Mouse (Mus musculus) layer of hippocampus, postnatal 10 days (tissue): ENCODE measurements at regions not wholly inside any gene's neighbourhood (a gene's known extent, or its start where the extent isn't known, plus 50 kb on each side); places are given as distances from the start of the nearest gene placed in this dataset.
A peak's percentile ranks its signal among the peaks of the same experiment; 100 is the strongest.

Source experiments
- DNase-seq, 2 experiments: peaks; one replicate each; pipeline ENCODE4 v3.0.0; 2021; ENCODE audit warnings: low spot score in 2 of 2

DNA sequence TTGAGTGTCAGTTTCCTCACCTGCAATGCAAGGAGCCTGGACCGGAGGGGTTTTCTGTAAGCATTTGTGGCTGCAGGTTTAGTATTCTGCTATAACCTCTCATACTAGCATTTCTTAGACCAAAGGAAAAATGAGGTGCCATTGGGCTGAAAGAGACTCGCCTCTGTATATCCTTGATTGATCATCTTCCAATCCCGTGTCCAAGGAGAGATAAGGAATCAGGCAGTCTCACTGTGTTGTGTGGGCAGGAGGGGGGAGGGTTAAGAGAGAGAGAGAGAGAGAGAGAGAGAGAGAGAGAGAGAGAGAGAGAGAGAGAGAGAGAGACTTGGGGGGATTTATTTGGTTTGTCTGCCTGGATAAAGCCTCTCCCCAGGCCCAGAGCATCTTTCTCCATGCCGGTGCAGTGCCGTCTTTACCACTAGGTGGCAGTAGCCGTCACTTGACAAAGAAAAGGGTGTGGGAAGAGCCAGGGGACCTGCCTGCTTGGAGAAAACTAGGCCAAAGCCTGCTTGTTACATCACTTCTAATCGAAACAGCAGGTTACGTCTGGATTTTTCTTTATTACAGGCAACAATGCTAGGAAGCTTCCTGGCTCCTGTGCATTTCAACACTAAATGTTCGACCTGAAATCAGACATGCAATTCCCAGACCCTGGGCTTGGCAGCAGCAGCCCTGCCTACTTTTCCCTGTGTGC, 56.1 kb upstream of the Ces5a start:
- peak; percentile 95 to 96 for DNase-seq

DNA sequence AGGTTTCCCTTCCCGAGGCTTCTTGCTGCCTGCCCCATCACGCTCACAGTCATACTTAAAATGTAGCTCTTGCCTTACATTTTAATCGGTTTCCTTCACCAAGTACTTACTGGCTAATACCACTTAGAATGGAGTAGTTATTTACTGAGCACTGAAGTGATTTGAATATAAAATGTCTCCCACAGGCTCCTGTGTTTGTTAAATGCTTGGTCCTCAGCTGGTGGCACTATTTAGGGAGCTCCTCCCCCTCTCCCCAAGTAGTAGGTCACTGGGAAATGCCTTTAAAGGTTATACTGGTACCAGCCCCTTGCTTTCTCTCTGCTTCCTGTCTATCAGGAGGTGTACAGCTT, 56.6 kb upstream of the Ces5a start:
- DNase-seq = no peak

DNA sequence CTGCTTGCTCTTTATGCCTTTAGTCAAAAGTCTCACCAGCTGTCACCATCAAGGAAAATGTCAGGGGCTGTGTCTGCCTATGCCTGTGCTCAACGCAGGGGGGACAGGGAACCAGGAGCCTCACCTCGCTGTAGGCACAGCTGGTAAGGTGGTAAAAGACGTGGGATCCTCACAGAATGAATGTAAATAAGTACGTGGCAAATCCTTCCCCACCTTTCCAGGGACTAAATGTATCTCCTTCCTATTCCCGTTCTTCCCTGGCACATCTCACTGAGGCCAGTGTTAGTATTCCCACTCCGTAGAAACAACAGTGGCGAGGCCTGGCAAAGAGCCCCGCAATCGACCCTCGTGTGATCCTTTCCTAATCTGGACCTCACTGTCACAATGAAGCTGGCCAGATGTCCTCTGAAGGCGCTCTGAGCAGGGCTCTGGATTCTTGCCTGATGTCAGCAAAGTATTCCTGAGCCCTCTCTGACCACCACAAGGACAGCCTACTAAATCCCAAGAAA, 63.0 kb upstream of the Ces5a start:
- peak; percentile 40 to 46 for DNase-seq

DNA sequence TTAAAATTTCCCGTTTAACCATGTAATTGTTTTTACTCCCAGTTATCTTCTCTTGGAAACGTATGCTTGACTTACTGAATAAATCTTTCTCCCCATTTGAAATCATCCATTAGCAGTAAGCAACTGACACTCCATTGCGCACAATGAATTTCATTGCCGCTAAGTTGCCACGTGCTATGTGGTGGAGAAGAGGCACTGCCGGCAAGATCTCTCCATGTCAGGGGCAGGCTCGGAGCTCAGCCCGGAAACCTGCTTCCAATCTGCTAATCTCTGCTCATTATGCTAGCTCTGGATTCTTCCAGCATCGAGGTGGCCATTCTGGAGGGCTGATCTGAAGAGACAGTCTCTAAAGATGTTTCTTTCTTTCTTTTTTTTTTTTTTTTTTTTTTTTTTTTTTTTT, 63.7 kb upstream of the Ces5a start:
- peak; percentile 35 to 41 for DNase-seq

DNA sequence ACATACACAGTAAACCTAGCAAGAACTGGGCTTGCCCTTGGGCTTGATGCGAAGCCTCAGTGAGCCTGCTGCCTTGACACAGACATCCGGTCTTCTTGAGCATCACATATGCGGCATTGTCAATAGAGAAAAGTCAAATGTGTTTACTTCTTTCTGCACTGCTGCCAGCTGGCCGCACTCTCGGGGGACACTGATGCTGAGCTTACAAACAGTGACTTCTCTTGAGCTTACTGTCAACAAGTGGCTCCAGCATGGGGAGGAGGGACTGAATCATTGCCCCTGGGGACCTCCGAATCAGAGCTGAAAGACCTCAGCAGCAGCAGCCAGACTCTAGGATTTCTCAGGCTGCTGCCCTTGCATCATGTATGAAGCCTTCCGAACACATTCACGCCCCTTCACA, 64.1 kb upstream of the Ces5a start:
- peak; percentile 14 to 24 for DNase-seq

DNA sequence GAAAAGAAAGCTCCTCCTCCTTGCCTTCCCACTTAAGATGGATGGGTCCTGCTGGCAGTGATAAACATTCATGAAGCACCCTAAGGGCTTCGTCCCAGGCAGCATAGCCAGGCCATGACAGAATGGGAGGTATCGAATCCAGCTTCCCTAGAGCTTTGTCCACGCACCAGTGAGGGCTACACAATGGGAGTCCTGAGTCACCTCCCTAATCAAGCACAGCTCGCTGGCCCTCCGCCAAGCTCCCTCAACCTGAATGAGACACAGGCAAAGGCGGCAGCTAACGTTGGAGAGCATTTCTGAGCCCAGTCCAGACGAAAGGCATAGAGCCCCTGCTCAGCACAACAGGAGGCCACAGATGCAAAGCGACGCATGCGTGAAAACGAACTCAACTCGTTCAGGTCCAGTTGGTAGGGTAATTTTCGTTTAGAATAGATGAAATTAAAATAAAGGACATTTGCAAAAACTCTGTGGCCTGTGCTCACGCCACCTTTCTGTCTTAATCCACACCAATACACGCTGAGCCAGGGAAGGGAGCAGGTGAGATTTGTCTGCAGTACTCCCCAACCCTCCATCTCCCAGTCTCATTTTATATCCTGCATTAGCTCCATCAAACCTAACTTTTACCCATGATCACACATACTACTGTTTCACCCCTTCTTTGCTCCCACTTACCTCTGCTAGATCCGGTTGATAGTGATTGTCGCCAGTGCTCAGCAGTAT, 91.3 kb upstream of the Ces5a start:
- peak; percentile 45 to 59 for DNase-seq

DNA sequence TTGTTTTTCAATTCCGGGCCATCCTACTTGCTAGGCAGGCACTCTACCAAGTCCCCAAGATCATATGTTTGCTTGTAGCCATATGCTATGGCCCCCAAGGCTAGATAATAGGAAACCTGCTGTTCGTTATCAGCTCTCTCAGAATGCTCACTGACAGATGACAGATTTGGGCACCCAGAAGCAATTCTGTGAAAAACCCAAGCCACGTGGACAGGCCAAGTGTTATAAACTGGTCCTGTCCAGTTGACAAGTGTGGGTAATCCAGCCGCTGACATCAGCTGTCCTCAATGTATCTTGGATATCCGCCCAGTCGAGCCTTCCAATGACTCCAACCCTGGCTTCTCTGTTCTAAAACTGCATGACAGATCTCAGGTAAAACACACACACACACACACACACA, 92.0 kb upstream of the Ces5a start:
- DNase-seq = no peak

DNA sequence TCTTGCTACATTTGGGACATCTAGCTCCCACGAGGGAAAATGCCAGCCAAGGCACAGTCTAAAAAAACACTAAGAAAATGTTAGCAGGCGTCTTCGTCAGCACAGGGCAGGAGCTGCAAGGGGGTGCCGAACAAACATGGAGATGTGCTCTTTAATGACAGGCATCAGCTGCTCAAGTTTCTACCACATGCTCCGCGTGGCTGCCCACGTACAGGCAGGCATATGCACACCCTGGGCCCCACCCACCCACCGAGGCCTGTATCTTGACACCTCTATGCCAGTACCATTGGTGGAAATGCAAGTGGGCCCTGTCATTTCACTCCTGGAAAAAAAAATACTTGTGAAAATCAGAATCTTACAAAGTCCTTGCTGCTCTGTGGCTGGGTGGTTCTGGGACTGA, 97.3 kb upstream of the Ces5a start:
- no peak for DNase-seq

DNA sequence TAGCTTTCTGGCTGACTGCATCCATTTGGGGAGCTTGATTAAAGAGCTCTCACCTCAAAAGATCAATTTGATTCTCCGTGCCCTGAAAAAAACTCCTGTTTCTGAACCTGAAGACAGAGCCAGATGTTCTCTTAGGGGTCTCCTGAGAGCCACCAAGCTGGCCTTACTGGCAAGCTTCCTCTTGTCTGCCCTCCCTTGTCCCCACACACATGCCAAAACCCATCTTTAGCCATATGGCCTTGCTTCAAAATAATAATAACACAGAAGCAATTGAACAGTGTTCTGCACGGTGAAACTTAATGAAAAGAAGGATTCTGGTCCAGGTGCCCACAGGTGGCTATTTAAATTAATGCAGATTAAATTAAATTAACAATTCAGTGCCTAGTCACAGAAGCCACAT, 107.1 kb upstream of the Ces5a start:
- DNase-seq = no peak

DNA sequence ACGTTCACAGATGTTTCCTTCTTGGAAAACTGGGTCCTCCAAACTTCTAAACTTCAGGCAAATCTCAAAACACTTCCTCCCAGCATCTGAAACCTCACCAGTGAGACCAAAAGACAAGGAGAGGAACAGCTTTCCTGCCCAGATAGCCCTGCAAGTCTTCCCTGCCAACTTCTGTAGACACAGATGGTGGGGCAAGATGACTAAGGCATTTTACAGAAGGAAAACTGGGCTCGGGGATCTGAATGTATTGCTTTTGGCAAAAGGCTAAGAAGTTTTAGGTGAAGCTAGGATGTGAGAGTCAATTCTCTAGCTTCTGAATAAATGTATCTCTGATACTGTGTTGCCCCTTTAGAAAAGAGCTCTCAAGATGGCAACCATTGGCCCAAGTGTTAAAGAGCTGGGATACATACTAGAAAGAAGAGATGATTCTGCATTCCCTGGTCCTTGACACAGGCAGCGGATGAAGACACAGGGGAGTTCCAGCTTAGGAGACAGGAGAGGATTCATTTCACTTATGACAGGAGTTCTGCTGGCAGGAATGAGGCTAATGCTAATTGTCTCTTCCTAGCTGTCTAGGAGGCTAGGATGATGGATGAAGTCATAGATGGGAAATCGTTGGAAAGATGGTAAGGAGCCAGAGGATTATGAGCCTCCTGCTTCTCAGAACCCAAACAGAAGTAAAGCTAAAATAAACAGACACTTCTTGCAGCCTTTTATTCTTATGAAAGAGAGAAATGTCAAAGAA, 108.0 kb upstream of the Ces5a start:
- no peak for DNase-seq

DNA sequence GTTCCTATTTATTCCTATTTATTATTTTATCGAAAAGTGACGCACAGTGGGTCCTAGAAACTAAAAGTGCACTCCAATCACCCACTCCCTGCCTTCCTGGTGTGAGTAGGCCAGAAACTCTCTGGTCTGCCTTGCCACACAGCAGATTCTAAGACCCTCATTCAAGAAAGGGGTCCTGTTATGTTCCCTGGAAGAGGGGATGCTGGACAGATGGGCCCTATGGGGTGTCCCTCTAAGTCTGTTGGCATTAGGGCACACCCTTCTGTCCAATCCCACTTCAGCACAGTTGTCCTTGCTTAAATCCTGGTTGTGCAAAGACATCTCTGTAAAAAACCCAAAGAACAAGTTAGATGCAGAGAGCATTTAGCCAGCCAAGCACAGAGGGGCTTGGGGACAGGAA, 117.8 kb upstream of the Ces5a start:
- DNase-seq = no peak

DNA sequence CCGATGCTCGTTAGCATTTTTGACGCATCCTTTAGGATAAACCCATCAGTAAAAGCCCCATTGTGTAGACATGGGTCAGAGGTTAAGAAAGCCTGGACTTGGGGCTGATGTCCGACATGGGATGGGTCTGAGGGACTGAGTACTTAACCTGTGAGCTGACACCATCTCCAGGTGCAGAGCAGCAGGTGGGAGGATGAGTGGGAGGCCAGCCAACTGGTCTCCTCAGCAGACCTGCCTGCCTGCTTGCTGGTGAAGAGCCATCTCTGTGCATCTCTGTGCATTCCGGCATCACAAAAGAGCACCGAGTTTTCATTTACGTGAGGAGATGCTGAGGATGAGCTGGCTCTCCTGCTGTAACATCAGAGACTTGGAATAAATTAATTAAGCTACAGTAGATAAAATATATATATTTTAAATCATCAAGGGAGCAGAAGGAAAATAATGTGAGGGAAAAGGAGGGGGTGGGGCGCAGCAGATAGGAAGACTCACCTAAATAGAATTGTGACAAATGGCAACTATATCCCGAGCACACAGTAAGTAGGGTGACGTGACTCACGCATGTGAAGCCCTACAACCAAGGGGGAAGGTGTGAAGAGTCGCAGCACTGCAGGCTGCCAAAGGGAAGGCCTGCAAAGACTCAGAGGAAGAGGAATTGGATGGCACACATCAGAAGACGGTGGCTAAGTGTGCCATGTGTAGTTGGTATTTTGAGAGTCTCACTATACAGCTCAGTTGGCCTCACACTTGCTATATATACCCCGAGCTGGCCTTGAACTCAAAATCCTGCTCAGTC, 118.5 kb upstream of the Ces5a start:
- no peak for DNase-seq

DNA sequence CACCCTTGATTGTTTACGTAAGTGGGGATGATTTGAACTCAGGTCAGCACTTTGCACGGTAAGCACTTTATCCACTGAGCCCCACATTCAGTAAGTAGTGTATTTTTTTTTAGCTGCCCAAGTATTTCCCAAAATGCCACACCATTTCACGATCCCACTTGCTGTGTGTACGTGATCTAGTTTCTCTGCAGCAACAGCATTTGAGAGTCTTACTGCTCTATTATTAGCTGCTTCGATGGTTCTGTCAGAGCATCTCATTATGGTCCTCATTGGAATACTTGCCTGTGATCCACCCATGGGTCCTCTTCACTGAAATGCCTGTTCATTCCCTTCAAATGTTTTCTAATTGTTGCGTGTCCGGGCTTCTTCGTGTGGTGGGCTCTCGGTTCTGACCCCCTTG, 120.1 kb upstream of the Ces5a start:
- DNase-seq = no peak

DNA sequence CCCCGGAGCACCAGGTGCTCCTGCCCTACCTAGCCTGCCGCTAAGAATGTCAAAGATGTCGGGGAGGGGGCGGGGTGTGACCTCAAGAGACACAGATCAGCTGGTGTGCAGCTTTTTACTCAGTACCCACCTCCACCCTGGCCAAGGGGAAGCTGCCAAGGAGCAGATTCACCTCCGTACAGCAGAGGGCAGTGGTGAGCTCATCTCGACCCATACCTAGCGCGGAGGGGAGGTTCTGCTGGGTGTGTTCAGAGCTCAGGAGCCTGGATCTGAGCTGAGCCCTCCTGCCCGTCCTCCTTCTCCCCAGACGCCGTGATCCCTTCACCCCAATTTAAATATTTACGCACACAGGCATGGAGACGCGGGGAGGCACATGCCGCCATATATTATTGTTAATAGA, 126.1 kb upstream of the Ces5a start:
- peak; percentile 87 to 89 for DNase-seq

DNA sequence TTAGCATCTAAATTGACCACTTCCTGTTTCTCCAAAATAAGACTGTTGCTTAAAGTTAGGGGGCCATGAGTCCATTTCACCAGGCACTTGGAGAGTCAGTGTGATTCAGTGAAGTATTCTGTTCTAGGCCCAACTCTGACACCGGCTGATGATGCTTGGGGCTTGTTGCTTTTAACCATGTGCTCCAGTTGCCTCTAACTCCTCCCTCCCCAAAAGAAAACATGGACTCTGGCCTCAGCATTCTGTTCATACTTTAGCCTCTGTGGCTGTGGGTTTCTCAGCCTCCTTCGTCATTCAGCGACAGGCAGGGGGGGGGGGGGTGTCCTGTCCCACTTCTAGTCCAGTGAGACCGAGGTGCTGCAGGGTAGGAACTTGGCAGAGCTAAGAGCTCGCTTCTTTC, 126.6 kb upstream of the Ces5a start:
- DNase-seq = no peak

DNA sequence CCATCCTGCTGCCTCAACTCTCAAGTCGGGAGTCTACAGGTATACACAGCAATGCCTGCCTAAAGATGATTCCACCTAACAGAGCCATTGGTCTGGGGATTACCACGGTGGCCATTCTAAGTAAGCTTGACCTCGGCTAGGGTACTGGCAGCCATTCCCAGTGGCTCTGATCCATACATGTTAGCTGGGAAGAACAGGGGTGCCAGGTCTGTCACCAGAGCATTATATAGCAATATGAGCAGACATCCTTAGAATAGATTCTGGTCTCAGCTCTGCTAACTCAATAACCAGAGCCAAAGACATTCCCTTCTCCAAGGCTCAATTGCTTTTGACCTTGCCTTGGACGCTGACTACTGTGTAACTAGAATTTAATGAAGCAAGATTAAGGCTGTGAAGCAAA, 128.2 kb upstream of the Ces5a start:
- no peak for DNase-seq

DNA sequence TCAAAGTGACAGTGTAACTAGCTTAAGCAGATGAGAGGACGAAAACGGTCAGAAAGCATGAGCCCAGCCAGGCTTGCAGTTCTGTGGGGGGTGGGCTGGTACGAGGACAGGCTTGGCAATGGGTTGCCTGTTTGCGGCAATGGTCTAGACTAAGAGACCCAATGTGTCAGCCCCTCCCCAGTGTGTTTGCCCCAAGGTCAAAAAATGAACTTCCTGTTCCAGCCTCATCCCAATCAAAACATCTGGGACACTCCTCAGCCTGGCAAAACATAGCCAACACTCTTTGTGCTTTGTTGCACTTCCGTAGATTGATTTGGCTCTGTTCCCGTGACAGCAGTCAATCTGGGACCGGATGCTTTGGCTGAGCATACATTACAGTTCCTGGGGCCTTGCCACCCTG, 132.7 kb upstream of the Ces5a start:
- DNase-seq = no peak

DNA sequence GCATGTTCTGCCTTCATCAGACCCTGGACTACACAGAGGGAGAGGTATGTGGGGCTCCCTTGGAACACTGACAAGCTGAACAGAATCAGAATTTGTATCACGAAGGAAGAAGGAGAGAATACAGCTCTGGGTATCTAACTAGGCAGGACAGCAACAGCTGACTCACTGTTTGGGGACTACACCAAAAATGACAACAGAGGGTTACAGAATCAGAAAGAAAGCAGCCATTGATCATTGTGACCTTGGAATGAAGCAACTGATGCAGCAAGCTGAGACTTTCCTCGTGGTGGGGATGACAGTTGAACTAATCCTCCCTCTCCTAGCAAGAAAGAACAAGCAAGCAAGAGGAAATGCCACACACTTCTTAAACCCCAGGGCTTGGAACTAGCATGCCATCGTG, 135.0 kb upstream of the Gnao1 start:
- no peak for DNase-seq

DNA sequence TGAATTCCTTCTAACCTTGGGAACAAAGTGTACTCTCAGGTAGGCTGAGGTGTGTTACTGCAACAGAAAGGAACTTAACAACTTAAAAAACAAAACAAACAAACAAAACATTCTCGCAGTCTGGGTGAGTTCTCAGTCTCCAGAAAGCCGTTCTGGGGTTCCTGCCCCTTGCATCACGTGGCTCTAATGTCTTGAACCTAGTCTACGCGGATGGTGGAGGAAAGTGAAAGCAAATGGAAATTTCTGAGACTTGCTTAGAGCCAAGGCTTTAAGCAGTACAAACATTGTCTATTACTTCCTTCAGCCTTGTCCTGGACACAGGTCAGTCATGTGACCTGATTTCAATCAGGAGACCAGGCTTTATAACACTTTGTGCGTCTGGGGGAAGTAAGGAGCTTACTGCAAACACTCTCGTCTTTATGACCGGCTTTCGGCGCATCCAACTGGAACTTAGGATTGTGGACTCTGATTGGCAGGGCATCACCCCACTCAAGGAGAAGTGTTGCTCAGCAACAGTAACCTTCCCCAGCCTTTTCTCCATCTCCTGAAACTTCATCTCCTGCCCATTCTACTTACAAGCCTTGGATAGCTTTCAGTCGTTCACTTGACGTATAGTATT, 125.9 kb upstream of the Gnao1 start:
- DNase-seq = no peak

DNA sequence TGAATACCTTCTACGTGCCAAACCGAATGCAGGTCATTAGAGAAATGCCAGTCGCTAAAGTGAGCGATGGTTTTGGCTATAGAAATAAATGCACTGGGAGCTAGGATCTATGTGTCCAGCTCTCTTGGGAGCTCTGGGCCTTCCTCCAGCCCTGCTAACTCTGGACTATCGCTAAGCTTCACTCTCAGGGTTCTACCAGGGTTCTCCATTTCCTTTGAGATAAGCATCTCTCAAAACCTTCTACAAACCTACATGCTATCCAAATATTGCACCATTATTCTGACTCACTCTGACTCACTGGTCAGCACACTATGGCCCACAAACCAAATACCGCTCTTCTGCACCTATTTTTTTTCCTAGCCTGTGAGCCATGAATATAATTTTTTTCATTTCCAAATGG, 125.4 kb upstream of the Gnao1 start:
- no peak for DNase-seq

DNA sequence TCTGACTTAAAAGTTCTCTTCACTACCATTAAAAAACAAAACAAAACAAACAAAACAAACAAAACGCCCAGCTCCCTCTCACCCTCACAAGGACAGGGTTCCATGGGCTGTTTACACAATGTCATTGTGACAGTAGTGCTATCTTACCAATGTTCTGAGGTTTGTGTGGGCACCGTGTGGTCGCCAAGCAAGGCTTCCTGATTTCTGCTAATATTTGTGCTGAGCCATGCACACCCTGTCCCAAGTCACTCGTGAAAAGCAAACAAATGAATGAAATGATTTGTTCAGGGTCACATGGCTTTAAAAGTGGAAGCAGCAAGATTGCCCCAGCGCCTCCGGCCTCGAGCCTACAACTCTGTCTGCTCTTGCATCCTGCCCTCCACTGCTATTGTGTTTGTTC, 120.9 kb upstream of the Gnao1 start:
- DNase-seq = no peak
